Mouse (Mus musculus) G1E (cell line): ENCODE data around the gene Zfp687. TPM values are rescaled to one million over a fixed set of nuclear protein-coding genes. Genes with fewer than 3 reads are reported as not detected.

Experiments used
- ATAC-seq: 2 replicates; pipeline ENCODE4 v1.8.0; 2016; ENCODE audit warnings: mild to moderate bottlenecking; ENCODE audit not compliant: insufficient number of reproducible peaks, poor library complexity, low FRiP score, severe bottlenecking; ENCODE audit errors: extremely low read depth
- DNase-seq: peaks from one replicate; pipeline ENCODE4 v3.0.0; 2012; ENCODE audit warnings: low spot score
- H3K27me3 ChIP-seq: 2 replicates; pipeline ENCODE4 v1.6.1; 2012; ENCODE audit warnings: mild to moderate bottlenecking, low read length, inconsistent platforms; ENCODE audit not compliant: insufficient read depth
- H3K36me3 ChIP-seq: replicated peaks from 2 replicates; pipeline ENCODE3; 2012; ENCODE audit warnings: mild to moderate bottlenecking, inconsistent platforms
- H3K4me1 ChIP-seq: 2 replicates; pipeline ENCODE4 v1.6.1; 2012; ENCODE audit warnings: low read depth, low read length, inconsistent platforms, mixed read lengths; ENCODE audit not compliant: insufficient read depth
- H3K4me3 ChIP-seq: 2 replicates; pipeline ENCODE4 v1.5.1; 2012; ENCODE audit warnings: low read depth, mild to moderate bottlenecking, inconsistent platforms, low read length, moderate library complexity, mixed read lengths
- H3K9me3 ChIP-seq: replicated peaks from 2 replicates; pipeline ENCODE4 v1.6.1; 2012; ENCODE audit warnings: inconsistent platforms
- CTCF ChIP-seq: IDR thresholded peaks from 2 replicates; pipeline ENCODE4 v1.5.1; 2012; ENCODE audit warnings: low read depth, low read length, inconsistent platforms, mixed read lengths
- GATA1 ChIP-seq: IDR thresholded peaks from 2 replicates; pipeline ENCODE4 v1.6.1; 2012; ENCODE audit warnings: borderline replicate concordance, low read length, inconsistent platforms, mixed read lengths
- GATA2 ChIP-seq: IDR thresholded peaks from 2 replicates; pipeline ENCODE4 v1.6.1; 2012; ENCODE audit warnings: low read depth, low read length, inconsistent platforms, borderline replicate concordance
- POLR2AphosphoS5 ChIP-seq: IDR thresholded peaks from 2 replicates; pipeline ENCODE4 v1.6.1; 2012; ENCODE audit warnings: low read depth, low read length, inconsistent platforms; ENCODE audit not compliant: insufficient replicate concordance
- TAL1 ChIP-seq: conservative IDR thresholded peaks from 2 replicates; pipeline ENCODE4 v1.6.1; 2012; ENCODE audit warnings: low read depth, low read length, inconsistent platforms, mixed read lengths
- polyA plus RNA-seq: library from polyadenylated mRNA; stranded (reverse); fragments of >175 nt; gene quantifications from 2 replicates; pipeline ENCODE4 v1.2.3, GENCODE M21; 2012
- total RNA-seq, 2 experiments: library from RNA; stranded (forward) in 1 of 2; stranded (reverse) in 1 of 2; fragments of 200-1000 nt in 1 of 2; fragments of >200 nt in 1 of 2; fragmentation: Nextera tagmentation in 1 of 2; gene quantifications; 2 replicates each; pipeline ENCODE4 v1.2.3; 2014 to 2017

Zfp687 gene
- total and polyA plus RNA-seq, 3 experiments: 27.5 to 72.5 (median 52.9) TPM

DNA sequence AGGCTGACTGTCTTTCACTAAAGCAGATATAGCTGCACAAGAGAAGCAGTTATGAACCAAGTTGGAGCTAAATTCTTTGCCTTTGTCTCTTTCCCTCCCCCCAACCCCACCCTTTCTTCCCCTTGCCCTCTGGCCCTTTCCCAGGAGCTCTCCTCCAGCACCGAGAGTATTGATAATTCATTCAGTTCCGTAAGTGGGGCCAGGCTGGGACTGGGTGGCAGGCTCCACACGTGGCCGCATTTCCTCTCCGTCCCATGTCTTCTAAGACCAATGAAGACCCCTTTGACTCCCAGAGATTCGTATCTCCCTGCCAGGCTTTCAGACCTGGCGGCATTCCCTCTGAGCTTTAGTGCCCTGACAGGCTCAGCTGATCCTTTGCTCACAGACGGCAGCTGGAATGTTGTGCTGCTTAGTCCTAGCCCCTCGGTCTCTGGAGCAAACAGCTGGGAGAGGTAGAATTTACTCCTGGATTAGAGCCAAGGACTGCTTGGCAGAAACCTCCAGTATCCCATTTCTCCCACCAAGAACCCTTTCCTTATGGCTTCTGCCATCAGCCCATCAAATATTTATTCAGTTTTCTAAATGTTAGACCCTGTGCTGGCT, 26.0 kb downstream of the Zfp687 start:
- Histone ChIP-seq H3K36me3 (peaks cover 95% of the 10 kb centered on the region), H3K4me1 (peaks cover 13% of the 10 kb centered on the region; the same call in 1 of the 2 replicates), H3K9me3 (no peaks in the 10 kb centered on the region), H3K4me3 (no peak overlapping the region), H3K27me3 (no peaks in the 10 kb centered on the region)
- ATAC-seq (no peak), DNase-seq (no peak)
- TF ChIP-seq CTCF: no peak
- TF ChIP-seq GATA1: no peak
- no peak for TF ChIP-seq POLR2AphosphoS5
- no peak for TF ChIP-seq TAL1
- TF ChIP-seq GATA2: no peak

DNA sequence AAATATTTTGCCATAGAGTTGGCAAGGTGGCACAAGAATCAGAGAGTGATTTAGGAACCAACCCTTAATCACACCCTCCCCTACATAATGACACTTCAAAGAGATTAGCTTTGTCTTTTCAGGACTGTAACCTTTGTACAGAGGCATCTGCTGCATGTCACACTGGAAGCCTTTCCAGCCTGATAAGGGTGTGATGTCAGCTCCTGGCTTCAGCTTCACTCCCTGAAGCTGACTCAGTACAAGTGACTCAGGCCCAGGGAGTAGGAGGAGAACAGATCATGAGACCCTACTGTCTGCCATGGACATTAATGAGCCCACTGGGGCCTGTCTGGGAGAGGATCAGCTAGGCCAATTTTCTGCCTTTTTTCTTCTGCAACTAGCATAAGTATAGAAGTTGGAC, 27.7 kb downstream of the Zfp687 start:
- Histone ChIP-seq H3K9me3 (no peaks in the 10 kb centered on the region), H3K4me1 (peaks cover 13% of the 10 kb centered on the region; the same call in 1 of the 2 replicates), H3K36me3 (peaks cover 93% of the 10 kb centered on the region), H3K27me3 (no peaks in the 10 kb centered on the region), H3K4me3 (no peak overlapping the region)
- DNase-seq: no peak
- ATAC-seq: peak; percentile 50
- TF ChIP-seq GATA2: no peak
- TF ChIP-seq TAL1: no peak
- TF ChIP-seq CTCF: no peak
- TF ChIP-seq GATA1: no peak
- TF ChIP-seq POLR2AphosphoS5: no peak

GRCm38 (mm10) chr3:94985513-94985912, 29.7 kb downstream of the Zfp687 start:
- H3K9me3 ChIP-seq: no peaks in the 10 kb centered on the region
- ATAC-seq (no peak), DNase-seq (no peak)
- H3K36me3 ChIP-seq: peaks cover 98% of the 10 kb centered on the region
- H3K27me3 ChIP-seq: no peaks in the 10 kb centered on the region
- no peak overlapping the region for H3K4me3 ChIP-seq
- no peak for TF ChIP-seq POLR2AphosphoS5
- TF ChIP-seq CTCF: no peak
- TF ChIP-seq GATA2: no peak
- no peak for TF ChIP-seq GATA1
- no peak for TF ChIP-seq TAL1
- peaks cover 13% of the 10 kb centered on the region; the same call in 1 of the 2 replicates for H3K4me1 ChIP-seq

- no peaks in the 10 kb centered on the region for H3K9me3 ChIP-seq
- no peaks in the 10 kb centered on the region for H3K27me3 ChIP-seq
- peaks cover 96% of the 10 kb centered on the region for H3K36me3 ChIP-seq
- ATAC-seq (no peak), DNase-seq (no peak)
- peaks cover 13% of the 10 kb centered on the region; the same call in 1 of the 2 replicates for H3K4me1 ChIP-seq
- no peak overlapping the region for H3K4me3 ChIP-seq
- TF ChIP-seq CTCF (peak; percentile 7; the same call in 1 of the 2 replicates), POLR2AphosphoS5 (no peak)
Observed at GRCm38 (mm10) chr3:94984312-94984711, 30.9 kb downstream of the Zfp687 start.

GRCm38 (mm10) chr3:94974528-94975422, 40.5 kb downstream of the Zfp687 start, which contains the start of gene Pi4kb:
TSS of gene Pi4kb (plus strand) at chr3:94974731.
- Histone ChIP-seq H3K4me3 (peak within 1 kb of the TSS; percentile 82), H3K9me3 (no peaks in the 10 kb centered on the region), H3K4me1 (peaks cover 42% of the 10 kb centered on the region), H3K36me3 (peaks cover 34% of the 10 kb centered on the region), H3K27me3 (no peaks in the 10 kb centered on the region)
- TF ChIP-seq TAL1 (no peak), GATA1 (no peak), CTCF (no peak), GATA2 (no peak), POLR2AphosphoS5 (no peak)
- peak; percentile 91 for ATAC-seq
- peak; percentile 94 for DNase-seq

GRCm38 (mm10) chr3:94974026-94974527, 41.2 kb downstream of the Zfp687 start:
- H3K27me3 ChIP-seq: no peaks in the 10 kb centered on the region
- no peaks in the 10 kb centered on the region for H3K9me3 ChIP-seq
- peaks cover 28% of the 10 kb centered on the region for H3K36me3 ChIP-seq
- ATAC-seq: peak; percentile 5; the same call in 1 of the 2 replicates
- H3K4me1 ChIP-seq: peaks cover 41% of the 10 kb centered on the region
- H3K4me3 ChIP-seq: peak overlapping the region; percentile 82
- DNase-seq: no peak
- TF ChIP-seq GATA1: no peak
- TF ChIP-seq TAL1: no peak
- TF ChIP-seq POLR2AphosphoS5: no peak
